Mouse (Mus musculus): ENCODE data around the gene Clrn3.
"Not testable (repeated sequence)": the region's sequence is repeated elsewhere in the genome, so short reads cannot be mapped to it uniquely, and the experiment has no call there.

Gene Clrn3

GRCm38 (mm10) chr7:135537341-135537901 is 9.0 kb upstream of the Clrn3 start, which contains the start of gene Ptpre:
Ptpre (plus strand) TSS chr7:135537481.
- in situ Hi-C loops (cut with MboI; ENCODE audit: unreplicated experiment in 2 of 2) = loop anchor here (5.0 kb wide), 2 partner anchors 35 to 90 kb away; no protein-coding TSS in a partner anchor

- in situ Hi-C loops (cut with MboI; ENCODE audit: unreplicated experiment in 2 of 2) = loop anchor here (5.0 kb wide), 2 partner anchors 34 to 91 kb away; no protein-coding TSS in a partner anchor
Measured at GRCm38 (mm10) chr7:135535908-135536307, 7.5 kb upstream of the Clrn3 start.

DNA sequence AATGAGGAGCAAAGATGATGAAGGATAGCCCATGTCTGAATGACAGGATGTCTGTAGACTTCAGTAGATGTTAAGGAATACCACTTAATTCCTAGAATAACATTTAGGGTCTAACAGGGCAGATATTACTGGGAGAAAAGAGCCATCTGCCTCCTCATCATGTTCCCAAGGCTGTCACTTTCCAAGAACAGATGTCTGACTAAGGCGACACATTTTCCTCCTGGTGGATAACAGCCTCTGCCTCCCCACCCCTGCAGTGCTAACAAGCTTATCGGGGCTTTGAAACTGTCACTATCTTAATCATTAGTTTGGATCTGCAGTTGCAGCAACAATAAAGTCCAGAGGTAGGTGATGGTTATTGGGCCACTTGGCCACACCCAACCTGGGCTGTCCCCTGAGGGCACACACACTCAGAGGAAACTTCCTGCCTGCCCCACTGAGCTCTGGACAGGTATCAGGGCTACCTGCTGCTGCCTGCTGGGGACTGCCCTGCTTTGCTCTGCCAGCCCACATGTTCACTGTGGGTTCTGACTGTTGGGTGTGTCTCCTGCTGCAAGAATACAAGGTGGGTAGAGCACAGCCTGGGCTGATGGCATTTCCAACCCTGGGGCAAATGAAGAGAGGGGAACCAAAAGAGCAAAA is 6.2 kb upstream of the Clrn3 start:
- in situ Hi-C loops (cut with MboI; ENCODE audit: unreplicated experiment in 2 of 2) = loop anchor here (5.0 kb wide), 2 partner anchors 32 to 93 kb away; no protein-coding TSS in a partner anchor

DNA sequence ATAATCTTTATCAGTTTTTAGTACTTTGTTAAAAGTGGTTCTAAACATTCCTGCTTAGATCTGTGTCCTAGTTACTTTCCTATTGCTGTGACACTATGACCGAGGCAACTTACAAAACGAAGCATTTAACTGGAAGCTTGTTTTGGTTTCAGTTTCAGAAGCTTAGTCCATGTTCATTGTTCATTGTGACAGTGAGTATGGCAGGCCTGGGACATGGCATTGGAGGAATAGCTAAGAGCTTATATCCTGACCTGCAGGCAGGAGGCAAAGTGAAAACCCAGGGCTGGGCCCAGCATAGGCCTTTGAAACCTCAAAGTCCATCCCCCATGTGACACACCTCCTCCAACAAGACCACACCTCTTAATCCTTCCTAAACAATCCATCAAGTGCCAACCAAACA is 614 bp upstream of the Clrn3 start:
- in situ Hi-C loops (cut with MboI; ENCODE audit: unreplicated experiment in 2 of 2) = no loop called here

DNA sequence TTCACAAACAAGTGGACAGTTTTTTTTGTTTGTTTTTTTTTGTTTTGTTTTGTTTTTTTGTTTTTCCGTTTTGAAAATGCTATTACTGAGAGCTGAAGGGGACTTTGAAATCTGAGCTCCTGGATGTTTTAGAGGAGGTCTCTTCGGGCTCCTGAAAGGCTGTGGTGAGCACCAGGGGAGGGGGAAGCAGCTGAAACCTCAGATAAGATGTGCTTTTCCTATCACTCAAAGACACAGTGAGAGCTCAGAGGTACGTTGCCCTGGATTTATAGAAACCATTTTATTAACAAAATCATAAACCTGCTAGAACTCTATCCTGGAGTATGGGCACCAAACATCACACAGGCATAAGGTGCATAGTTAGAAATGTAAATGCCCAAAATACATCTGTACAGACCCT is 1.3 kb downstream of the Clrn3 start:
- in situ Hi-C loops (cut with MboI; ENCODE audit: unreplicated experiment in 2 of 2) = no loop called here

- in situ Hi-C loops (cut with MboI; ENCODE audit: unreplicated experiment in 2 of 2) = no loop called here
Measured at GRCm38 (mm10) chr7:135526574-135527152, 1.8 kb downstream of the Clrn3 start.

- in situ Hi-C loops (cut with MboI; ENCODE audit: unreplicated experiment in 2 of 2) = no loop called here
Measured at GRCm38 (mm10) chr7:135524424-135524967, 4.0 kb downstream of the Clrn3 start.

DNA sequence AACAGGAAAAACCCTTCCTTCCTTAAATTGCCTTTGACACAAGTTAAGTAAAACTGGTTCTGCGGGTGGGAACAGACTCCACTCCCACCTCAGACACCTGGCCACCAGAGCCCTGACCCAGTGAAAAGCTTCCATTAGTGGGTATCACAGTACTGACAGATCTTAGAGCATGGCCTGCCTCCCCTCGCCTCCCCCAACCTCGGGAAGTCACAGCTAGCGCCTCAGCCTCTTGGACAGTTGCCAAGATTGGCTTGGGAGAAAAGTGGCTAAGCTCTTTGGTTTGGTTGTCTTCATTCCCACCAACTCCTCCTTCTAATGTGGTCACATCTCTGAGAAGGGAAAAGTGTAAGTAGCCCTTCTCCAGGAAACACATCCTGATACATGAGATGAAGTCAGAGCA is 4.5 kb downstream of the Clrn3 start:
- in situ Hi-C loops (cut with MboI; ENCODE audit: unreplicated experiment in 2 of 2) = no loop called here

- in situ Hi-C loops (cut with MboI; ENCODE audit: unreplicated experiment in 2 of 2) = no loop called here
Measured at GRCm38 (mm10) chr7:135521755-135522512, 6.5 kb downstream of the Clrn3 start.

- in situ Hi-C loops (cut with MboI; ENCODE audit: unreplicated experiment in 2 of 2) = no loop called here
Measured at GRCm38 (mm10) chr7:135520241-135520640, 8.2 kb downstream of the Clrn3 start.

- in situ Hi-C loops (cut with MboI; ENCODE audit: unreplicated experiment in 2 of 2) = no loop called here
Measured at GRCm38 (mm10) chr7:135517191-135517590, 11.3 kb downstream of the Clrn3 start.

GRCm38 (mm10) chr7:135511723-135512122 is 16.7 kb downstream of the Clrn3 start:
- in situ Hi-C loops (cut with MboI; ENCODE audit: unreplicated experiment in 2 of 2) = no loop called here

DNA sequence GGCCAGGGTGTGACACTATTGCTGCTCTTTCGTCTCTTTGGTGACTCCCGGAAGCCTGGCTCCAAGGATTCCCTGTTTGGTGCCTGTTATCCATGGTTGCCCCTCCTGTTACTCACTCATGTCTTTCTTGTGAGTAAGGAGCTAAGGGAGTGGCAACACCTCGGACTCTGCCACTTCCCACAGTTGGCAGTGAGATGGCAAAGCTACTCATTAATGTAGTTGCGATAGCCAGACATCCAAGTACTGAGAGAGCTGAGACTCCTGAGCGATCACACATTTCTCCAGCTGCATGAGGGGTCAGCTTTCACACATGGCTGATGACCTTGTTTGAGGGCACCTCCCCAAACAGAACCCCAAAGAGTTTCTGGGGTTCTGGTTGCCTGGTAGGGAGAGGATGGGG is 18.0 kb downstream of the Clrn3 start:
- in situ Hi-C loops (cut with MboI; ENCODE audit: unreplicated experiment in 2 of 2) = no loop called here

DNA sequence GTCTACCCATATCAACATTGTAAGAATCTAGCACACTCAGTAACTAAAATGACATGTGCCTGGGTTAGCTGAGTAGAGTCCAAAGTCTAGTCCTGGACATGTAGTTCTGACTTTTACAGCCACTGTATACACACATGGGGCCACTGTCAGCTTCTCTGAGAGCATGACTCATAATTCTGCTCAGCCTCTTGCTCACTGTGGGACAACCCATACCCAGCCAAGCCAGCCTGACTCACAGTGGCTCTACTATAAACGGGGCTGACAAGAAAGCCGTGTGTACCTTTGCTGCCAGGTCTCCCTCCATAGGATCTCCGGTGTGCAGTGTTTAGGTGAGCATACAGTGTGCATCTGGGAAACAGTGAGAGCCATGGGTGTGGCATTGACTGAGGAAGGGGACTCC is 19.2 kb downstream of the Clrn3 start:
- in situ Hi-C loops (cut with MboI; ENCODE audit: unreplicated experiment in 2 of 2) = no loop called here

GRCm38 (mm10) chr7:135508602-135509001 is 19.9 kb downstream of the Clrn3 start:
- in situ Hi-C loops (cut with MboI; ENCODE audit: unreplicated experiment in 2 of 2) = no loop called here

- in situ Hi-C loops (cut with MboI; ENCODE audit: unreplicated experiment in 2 of 2) = not testable (repeated sequence)
Measured at GRCm38 (mm10) chr7:135506506-135506905, 21.9 kb downstream of the Clrn3 start.

DNA sequence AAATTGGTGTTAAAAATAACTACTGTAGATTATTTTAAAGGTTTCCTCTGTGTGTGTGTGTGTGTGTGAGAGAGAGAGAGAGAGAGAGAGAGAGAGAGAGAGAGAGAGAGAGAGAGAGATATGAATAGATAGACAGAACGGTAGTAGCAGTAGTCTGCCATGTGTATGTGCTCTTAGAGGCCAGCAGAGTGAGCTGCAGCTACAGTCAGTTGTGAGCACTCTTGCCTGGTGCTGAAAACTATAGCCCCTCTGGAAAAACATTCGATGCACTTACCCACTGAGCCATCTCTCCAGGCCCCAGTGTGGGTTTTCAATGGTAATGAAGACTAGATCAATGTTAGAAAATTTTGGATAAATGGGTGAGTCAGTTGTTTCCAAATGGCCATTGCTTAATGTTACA is 29.1 kb downstream of the Clrn3 start:
- in situ Hi-C loops (cut with MboI; ENCODE audit: unreplicated experiment in 2 of 2) = loop anchor here in 1 of 2 experiments (25.0 kb wide), 1 partner anchor 1812 kb away; the partner anchor contains the start of gene Mmp21

DNA sequence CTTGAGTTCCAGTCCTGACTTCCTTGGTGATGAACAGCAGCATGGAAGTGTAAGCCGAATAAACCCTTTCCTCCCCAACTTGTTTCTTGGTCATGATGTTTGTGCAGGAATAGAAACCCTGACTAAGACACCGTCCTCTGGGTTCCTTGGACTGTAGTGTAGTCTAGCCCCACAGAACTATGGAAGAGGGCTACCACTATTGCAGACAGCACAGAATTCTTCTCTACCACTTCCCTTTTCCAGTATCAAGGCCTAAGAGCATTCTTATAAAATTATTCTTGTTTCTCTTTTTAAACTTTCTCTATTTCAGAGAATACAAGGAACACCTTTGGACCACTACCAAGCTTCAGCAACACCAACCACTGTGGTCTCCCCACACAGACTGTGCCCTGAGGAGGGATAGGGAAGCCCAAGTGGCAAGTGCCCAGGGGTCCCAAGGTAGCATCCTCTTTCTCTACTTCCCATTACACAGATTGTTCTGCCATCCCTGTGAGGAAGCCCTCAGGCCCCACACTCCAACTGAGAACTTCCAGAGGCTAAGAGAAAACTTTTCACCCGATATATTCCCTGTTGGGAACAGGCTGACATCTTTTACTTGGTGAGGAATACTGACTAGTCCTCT is 29.8 kb downstream of the Clrn3 start:
- in situ Hi-C loops (cut with MboI; ENCODE audit: unreplicated experiment in 2 of 2) = loop anchor here in 1 of 2 experiments (25.0 kb wide), 1 partner anchor 1811 kb away; the partner anchor contains the start of gene Mmp21

- in situ Hi-C loops (cut with MboI; ENCODE audit: unreplicated experiment in 2 of 2) = loop anchor here in 1 of 2 experiments (25.0 kb wide), 1 partner anchor 1808 kb away; the partner anchor contains the start of gene Mmp21
Measured at GRCm38 (mm10) chr7:135495303-135495702, 33.2 kb downstream of the Clrn3 start.

- in situ Hi-C loops (cut with MboI; ENCODE audit: unreplicated experiment in 2 of 2) = loop anchor here (5.0 to 25.0 kb wide), 3 partner anchors 137 to 1803 kb away; partner anchors contain the start of gene Mmp21 (in 1 of the 2)
Measured at GRCm38 (mm10) chr7:135490500-135490886, 38.0 kb downstream of the Clrn3 start.
